Mouse (Mus musculus): Measurements from ENCODE around the gene Gorasp1.

Gene Gorasp1

GRCm38 (mm10) chr9:119925120-119925657 lies 12.2 kb downstream of the Gorasp1 start:
- peak in 1 of 2 experiments; percentile 29 for DNase-seq

- DNase-seq = no peak
Observed at GRCm38 (mm10) chr9:119923462-119923861, 13.9 kb downstream of the Gorasp1 start.

GRCm38 (mm10) chr9:119919858-119920257 lies 17.5 kb downstream of the Gorasp1 start:
- DNase-seq = no peak

- no peak for DNase-seq
Observed at GRCm38 (mm10) chr9:119913087-119913838, 24.1 kb downstream of the Gorasp1 start.

GRCm38 (mm10) chr9:119909931-119910330 lies 27.4 kb downstream of the Gorasp1 start:
- DNase-seq = no peak

GRCm38 (mm10) chr9:119908708-119909107 lies 28.7 kb downstream of the Gorasp1 start:
- DNase-seq = no peak

- no peak for DNase-seq
Observed at GRCm38 (mm10) chr9:119902410-119903151, 34.8 kb downstream of the Gorasp1 start.

GRCm38 (mm10) chr9:119899446-119899845 lies 37.9 kb downstream of the Gorasp1 start:
- no peak for DNase-seq

GRCm38 (mm10) chr9:119895040-119895721 lies 42.2 kb downstream of the Gorasp1 start:
- DNase-seq = peak; percentile 37 to 44

- DNase-seq = peak; percentile 98 to 99
Observed at GRCm38 (mm10) chr9:119894339-119895009, 42.9 kb downstream of the Gorasp1 start, which contains the start of gene Wdr48. Gene Wdr48 (plus strand): TSS chr9:119894878.

- no peak for DNase-seq
Observed at GRCm38 (mm10) chr9:119893881-119894280, 43.5 kb downstream of the Gorasp1 start.

- peak in 1 of 2 experiments; percentile 9 for DNase-seq
Observed at GRCm38 (mm10) chr9:119890692-119891091, 46.7 kb downstream of the Gorasp1 start.

- DNase-seq = no peak
Observed at GRCm38 (mm10) chr9:119889446-119889845, 47.9 kb downstream of the Gorasp1 start.

GRCm38 (mm10) chr9:119888843-119889246 lies 48.5 kb downstream of the Gorasp1 start:
- no peak for DNase-seq

- DNase-seq = no peak
Observed at GRCm38 (mm10) chr9:119887144-119887901, 50.0 kb downstream of the Gorasp1 start.
